Mouse (Mus musculus): ENCODE measurements at regions not wholly inside any gene's neighbourhood (a gene's known extent, or its start where the extent isn't known, plus 50 kb on each side); places are given as distances from the start of the nearest gene placed in this dataset.

DNA sequence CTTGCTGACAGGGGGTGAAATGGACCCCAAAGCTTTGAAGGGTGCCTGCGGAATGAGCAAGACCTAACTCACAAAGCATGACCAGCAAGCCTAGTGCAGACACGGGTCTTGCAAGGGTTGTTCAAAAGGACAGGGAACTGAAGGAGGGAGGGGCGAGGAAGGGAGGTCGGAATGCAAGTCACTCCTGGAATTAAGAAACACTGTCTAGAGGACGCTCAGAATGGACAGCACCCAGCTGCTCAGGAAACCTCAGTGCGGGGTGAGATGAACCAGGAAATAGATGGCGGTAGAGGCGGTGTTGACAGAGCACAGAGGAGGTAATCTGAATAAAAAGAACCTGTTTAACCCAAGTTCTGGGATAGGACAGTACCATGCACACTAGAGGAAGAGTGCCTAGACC, 260.4 kb upstream of the Pard3b start:
- H3K36me3 ChIP-seq, result no peaks in the 10 kb centered on the region
- WGBS, result 74% methylated on average over 8 of the region's 8 CpGs
- DNase-seq (ENCODE audit: low spot score), result no peak
- no peak overlapping the region for H3K27ac ChIP-seq (replicated peaks)
- H3K9me3 ChIP-seq (replicated peaks), result no peaks in the 10 kb centered on the region
- peaks cover 11% of the 10 kb centered on the region; the same call in 1 of the 2 replicates for H3K4me1 ChIP-seq
- H3K4me3 ChIP-seq, result no peak overlapping the region
- peaks cover 11% of the 10 kb centered on the region for H3K27me3 ChIP-seq (ENCODE audit: low read depth, poor library complexity, severe bottlenecking)

- no peak for DNase-seq (ENCODE audit: low spot score)
- Histone ChIP-seq H3K4me1 (peaks cover 11% of the 10 kb centered on the region; the same call in 1 of the 2 replicates), H3K27ac (replicated peaks) (no peak overlapping the region), H3K36me3 (no peaks in the 10 kb centered on the region), H3K27me3 (ENCODE audit: low read depth, poor library complexity, severe bottlenecking) (peaks cover 11% of the 10 kb centered on the region), H3K4me3 (no peak overlapping the region), H3K9me3 (replicated peaks) (no peaks in the 10 kb centered on the region)
- 81% methylated on average over 21 of the region's 21 CpGs for WGBS
Observed at GRCm38 (mm10) chr1:61379771-61380517, 258.7 kb upstream of the Pard3b start.

- DNase-seq (ENCODE audit: low spot score), result no peak
- Histone ChIP-seq H3K27ac (replicated peaks) (no peak overlapping the region), H3K36me3 (no peaks in the 10 kb centered on the region), H3K27me3 (ENCODE audit: low read depth, poor library complexity, severe bottlenecking) (no peaks in the 10 kb centered on the region), H3K9me3 (replicated peaks) (no peaks in the 10 kb centered on the region), H3K4me1 (no peaks in the 10 kb centered on the region), H3K4me3 (no peak overlapping the region)
- WGBS, result 72% methylated on average over 4 of the region's 4 CpGs
Observed at GRCm38 (mm10) chr1:61387587-61387986, 251.0 kb upstream of the Pard3b start.

DNA sequence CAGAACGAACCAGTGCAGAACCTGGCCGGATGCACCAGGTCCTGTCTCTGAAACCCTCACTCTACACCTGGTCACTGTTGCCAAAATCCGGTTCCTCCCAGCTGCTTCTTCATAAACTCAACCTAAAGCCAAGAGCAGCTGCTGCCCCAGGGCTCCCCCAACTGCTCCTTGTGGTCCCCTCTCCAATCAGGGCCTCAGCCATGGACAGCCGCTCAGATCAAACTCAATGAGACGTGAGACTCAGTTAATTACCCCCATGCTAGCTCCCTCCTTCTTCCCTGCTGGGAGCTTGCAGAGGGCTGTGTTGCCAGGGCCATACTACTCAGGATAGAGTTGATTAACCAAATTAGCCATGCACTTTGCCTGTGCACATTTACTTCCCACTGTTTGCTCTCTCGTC, 240.8 kb upstream of the Pard3b start:
- no peak for DNase-seq (ENCODE audit: low spot score)
- WGBS, result 58% methylated on average over 6 of the region's 6 CpGs
- Histone ChIP-seq H3K4me1 (0 out of 2 replicates have a peak, but pooled peaks cover 3% of the 10 kb centered on the region), H3K27ac (replicated peaks) (no peak overlapping the region), H3K36me3 (no peaks in the 10 kb centered on the region), H3K9me3 (replicated peaks) (no peaks in the 10 kb centered on the region), H3K4me3 (no peak overlapping the region), H3K27me3 (ENCODE audit: low read depth, poor library complexity, severe bottlenecking) (no peaks in the 10 kb centered on the region)

DNA sequence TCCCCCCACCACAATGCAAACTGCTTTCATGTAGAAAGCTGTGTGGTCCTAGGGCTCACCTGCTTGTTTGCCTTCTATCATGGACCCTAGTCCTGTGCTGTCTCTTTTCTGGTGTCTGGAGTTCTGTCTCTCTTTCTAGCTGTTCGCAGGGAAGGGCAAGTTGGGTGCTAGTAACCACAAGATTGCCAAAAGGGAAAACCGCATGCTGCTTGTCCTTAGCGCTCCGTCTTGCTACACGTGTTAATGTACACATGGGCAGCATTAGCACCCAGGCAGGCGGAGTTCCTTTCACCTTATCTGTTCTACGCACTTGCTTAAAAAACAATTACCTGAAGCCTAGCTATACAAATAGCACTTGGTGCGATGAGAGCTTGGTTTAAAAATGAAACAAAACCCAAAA, 236.3 kb upstream of the Pard3b start:
- WGBS, result 78% methylated on average over 8 of the region's 8 CpGs
- no peaks in the 10 kb centered on the region for H3K36me3 ChIP-seq
- 0 out of 2 replicates have a peak, but pooled peaks cover 3% of the 10 kb centered on the region for H3K4me1 ChIP-seq
- H3K27me3 ChIP-seq (ENCODE audit: low read depth, poor library complexity, severe bottlenecking), result no peaks in the 10 kb centered on the region
- no peak for DNase-seq (ENCODE audit: low spot score)
- no peak overlapping the region for H3K4me3 ChIP-seq
- H3K27ac ChIP-seq (replicated peaks), result no peak overlapping the region
- no peaks in the 10 kb centered on the region for H3K9me3 ChIP-seq (replicated peaks)

DNA sequence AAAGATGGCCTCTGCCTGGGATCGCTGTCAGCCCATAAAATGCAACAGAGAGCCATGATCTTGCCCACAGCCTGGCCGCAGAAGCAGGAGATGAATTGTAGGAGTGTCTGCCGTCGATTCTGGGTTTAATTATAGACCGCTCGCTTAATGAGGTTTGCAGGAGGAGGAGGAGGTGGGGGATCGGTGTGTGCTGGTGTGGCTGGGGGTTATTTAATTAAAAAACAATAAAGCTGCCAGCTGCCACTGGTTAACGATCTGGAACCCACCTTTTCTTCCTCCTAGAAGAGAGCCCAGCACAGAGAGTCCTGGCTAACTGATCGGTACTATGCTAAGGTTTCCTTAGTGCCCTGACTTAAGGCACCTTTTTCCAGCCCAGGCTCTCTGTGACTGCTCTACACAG, 231.4 kb upstream of the Pard3b start:
- H3K27ac ChIP-seq (replicated peaks), result no peak overlapping the region

DNA sequence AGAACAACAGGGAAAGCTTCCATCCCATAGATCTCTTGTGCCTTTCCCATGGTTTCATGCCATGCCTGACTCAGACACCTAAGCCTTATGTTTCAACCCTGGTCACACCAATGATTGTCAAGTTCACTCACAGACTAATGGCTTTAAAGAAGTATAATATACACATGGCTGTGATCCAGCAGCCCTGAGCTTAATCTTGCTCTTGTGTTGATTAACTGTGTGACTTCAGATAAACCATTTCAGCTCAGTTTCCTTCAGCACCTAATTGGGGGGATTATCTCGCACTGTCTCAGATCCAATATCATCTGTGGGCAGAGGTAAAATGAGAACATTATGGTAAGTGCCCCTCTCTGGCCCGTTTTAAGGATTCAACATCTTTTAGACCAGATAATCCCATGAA, 223.9 kb upstream of the Pard3b start:
- H3K27ac ChIP-seq (replicated peaks), result no peak overlapping the region
- DNase-seq (ENCODE audit: low spot score), result no peak
- 62% methylated on average over 2 of the region's 2 CpGs for WGBS
- no peaks in the 10 kb centered on the region for H3K27me3 ChIP-seq (ENCODE audit: low read depth, poor library complexity, severe bottlenecking)
- no peaks in the 10 kb centered on the region for H3K36me3 ChIP-seq
- H3K9me3 ChIP-seq (replicated peaks), result no peaks in the 10 kb centered on the region
- H3K4me1 ChIP-seq, result peaks cover 3% of the 10 kb centered on the region
- no peak overlapping the region for H3K4me3 ChIP-seq

More for the DNA sequence above, 231.4 kb upstream of the Pard3b start:
- DNase-seq (ENCODE audit: low spot score), result no peak
- no peak overlapping the region for H3K4me3 ChIP-seq
- H3K9me3 ChIP-seq (replicated peaks), result no peaks in the 10 kb centered on the region
- no peaks in the 10 kb centered on the region for H3K4me1 ChIP-seq
- no peaks in the 10 kb centered on the region for H3K27me3 ChIP-seq (ENCODE audit: low read depth, poor library complexity, severe bottlenecking)
- H3K36me3 ChIP-seq, result no peaks in the 10 kb centered on the region
- 55% methylated on average over 9 of the region's 9 CpGs for WGBS

GRCm38 (mm10) chr1:61415426-61416195, 223.0 kb upstream of the Pard3b start:
- Histone ChIP-seq H3K27me3 (ENCODE audit: low read depth, poor library complexity, severe bottlenecking) (no peaks in the 10 kb centered on the region), H3K9me3 (replicated peaks) (no peaks in the 10 kb centered on the region), H3K27ac (replicated peaks) (no peak overlapping the region), H3K36me3 (no peaks in the 10 kb centered on the region), H3K4me3 (no peak overlapping the region), H3K4me1 (peaks cover 8% of the 10 kb centered on the region)
- 90% methylated on average over 20 of the region's 20 CpGs for WGBS
- no peak for DNase-seq (ENCODE audit: low spot score)

DNA sequence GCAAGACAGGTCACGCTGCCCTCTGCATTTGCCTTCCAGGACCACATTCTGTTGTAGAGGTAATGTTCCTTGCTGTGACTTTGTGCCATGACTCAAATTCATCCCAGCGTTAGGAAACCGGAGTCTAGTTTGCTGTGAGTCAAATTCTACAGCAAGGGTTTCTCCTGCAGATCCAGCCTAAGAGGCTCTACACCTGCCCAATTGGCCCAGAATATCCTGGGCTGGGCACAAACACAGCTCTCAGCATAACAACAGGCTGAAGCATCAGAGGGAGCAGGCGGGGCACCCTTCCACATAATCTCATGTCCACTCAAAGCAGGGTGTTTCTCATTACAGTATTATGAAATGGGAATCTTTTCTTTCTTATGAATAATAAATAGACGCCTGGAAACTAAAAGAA, 220.2 kb upstream of the Pard3b start:
- H3K36me3 ChIP-seq, result no peaks in the 10 kb centered on the region
- WGBS, result 67% methylated on average over 5 of the region's 5 CpGs
- H3K27me3 ChIP-seq (ENCODE audit: low read depth, poor library complexity, severe bottlenecking), result no peaks in the 10 kb centered on the region
- DNase-seq (ENCODE audit: low spot score), result no peak
- H3K4me1 ChIP-seq, result peaks cover 8% of the 10 kb centered on the region
- no peaks in the 10 kb centered on the region for H3K9me3 ChIP-seq (replicated peaks)
- H3K4me3 ChIP-seq, result no peak overlapping the region
- no peak overlapping the region for H3K27ac ChIP-seq (replicated peaks)

- no peaks in the 10 kb centered on the region for H3K9me3 ChIP-seq (replicated peaks)
- no peaks in the 10 kb centered on the region for H3K36me3 ChIP-seq
- no peaks in the 10 kb centered on the region for H3K27me3 ChIP-seq (ENCODE audit: low read depth, poor library complexity, severe bottlenecking)
- peak overlapping the region; percentile 25; the same call in 1 of the 2 replicates for H3K27ac ChIP-seq (replicated peaks)
- peaks cover 8% of the 10 kb centered on the region for H3K4me1 ChIP-seq
- 48% methylated on average over 6 of the region's 6 CpGs for WGBS
- DNase-seq (ENCODE audit: low spot score), result peak; percentile 18
- no peak overlapping the region for H3K4me3 ChIP-seq
Observed at GRCm38 (mm10) chr1:61419839-61420238, 218.8 kb upstream of the Pard3b start.

GRCm38 (mm10) chr1:61423253-61423652, 215.4 kb upstream of the Pard3b start:
- DNase-seq (ENCODE audit: low spot score), result no peak
- Histone ChIP-seq H3K4me3 (no peak overlapping the region), H3K4me1 (peaks cover 8% of the 10 kb centered on the region)

GRCm38 (mm10) chr1:61428706-61429501, 209.7 kb upstream of the Pard3b start:
- 90% methylated on average over 4 of the region's 4 CpGs for WGBS
- Histone ChIP-seq H3K9me3 (replicated peaks) (no peaks in the 10 kb centered on the region), H3K27ac (replicated peaks) (no peak overlapping the region), H3K4me1 (no peaks in the 10 kb centered on the region), H3K4me3 (no peak overlapping the region), H3K36me3 (no peaks in the 10 kb centered on the region), H3K27me3 (ENCODE audit: low read depth, poor library complexity, severe bottlenecking) (no peaks in the 10 kb centered on the region)
- DNase-seq (ENCODE audit: low spot score), result no peak

More at GRCm38 (mm10) chr1:61423253-61423652, 215.4 kb upstream of the Pard3b start:
- H3K9me3 ChIP-seq (replicated peaks), result no peaks in the 10 kb centered on the region
- H3K36me3 ChIP-seq, result no peaks in the 10 kb centered on the region
- no peaks in the 10 kb centered on the region for H3K27me3 ChIP-seq (ENCODE audit: low read depth, poor library complexity, severe bottlenecking)
- H3K27ac ChIP-seq (replicated peaks), result no peak overlapping the region
